Mouse (Mus musculus): ENCODE measurements around the gene Cercam. TPM values are rescaled to one million over a fixed set of nuclear protein-coding genes. Genes with fewer than 3 reads are reported as not detected.

The Cercam gene
- polyA plus RNA-seq (2014; fragmentation: Nextera tagmentation; extraction: Ambion mirVana): 13.4 and 14.0 TPM in 2 replicates

DNA sequence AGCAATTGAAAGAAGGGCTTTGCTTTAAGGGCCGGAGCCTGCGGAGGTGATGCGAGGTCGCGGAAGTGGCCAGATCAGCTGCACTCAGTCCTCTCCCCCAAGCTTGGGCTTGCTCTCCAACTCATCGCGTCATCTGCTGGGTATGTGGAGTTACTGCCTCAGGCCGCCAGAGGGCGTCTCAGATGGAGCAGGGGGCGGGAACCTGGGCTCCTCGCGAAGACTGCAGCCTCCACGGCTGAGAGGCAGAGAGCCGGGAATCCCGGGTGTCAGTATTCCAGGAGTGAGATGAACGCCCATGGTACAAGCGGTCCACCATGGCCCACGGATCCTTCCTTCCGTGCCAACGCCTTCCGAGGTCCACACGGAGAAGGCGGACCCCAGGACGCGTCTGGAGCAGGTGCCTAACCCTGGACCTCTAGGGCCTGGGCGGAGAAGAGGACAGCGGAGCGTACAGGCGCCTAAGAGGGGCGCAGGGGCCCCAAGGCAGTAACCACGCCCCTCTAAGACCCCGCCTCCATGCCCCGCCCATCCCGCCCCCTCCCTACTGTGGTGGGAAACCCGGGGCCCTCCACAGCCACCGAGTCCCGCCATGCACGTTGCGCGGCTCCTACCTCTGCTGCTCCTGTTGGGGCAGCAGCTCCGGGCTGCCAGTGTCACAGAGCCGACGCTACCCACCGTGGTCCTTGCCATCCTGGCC is at the start of gene Cercam:
Gene Cercam, plus strand, starts transcription at position 216 of the 697 bp plus-strand sequence.
- Histone ChIP-seq H3K4me2 (peak within 1 kb of the TSS; percentile 92), H3K36me3 (ENCODE audit: control insufficient read depth, insufficient read depth, low read length) (0 out of 2 replicates have a peak, but pooled peaks cover 2% of the 10 kb centered on the region), H3K27me3 (ENCODE audit: control insufficient read depth, insufficient read depth, low read length) (no peaks in the 10 kb centered on the region), H3K9ac (ENCODE audit: low read length) (peak within 1 kb of the TSS; percentile 70), H3K27ac (ENCODE audit: low read depth, low read length) (peak within 1 kb of the TSS; percentile 48), H3K4me3 (ENCODE audit: low read depth, low read length) (peak within 1 kb of the TSS; percentile 49), H3K9me3 (ENCODE audit: control insufficient read depth, low read length) (no peaks in the 10 kb centered on the region), H3K4me1 (ENCODE audit: control insufficient read depth, insufficient read depth, low read length) (peaks cover 14% of the 10 kb centered on the region)
- ATAC-seq (ENCODE audit: low FRiP score) (peak; percentile 93), DNase-seq (ENCODE audit: low spot score, missing footprints) (peak; percentile 99)
- under 1% methylated on average over 44 of the region's 44 CpGs for WGBS

DNA sequence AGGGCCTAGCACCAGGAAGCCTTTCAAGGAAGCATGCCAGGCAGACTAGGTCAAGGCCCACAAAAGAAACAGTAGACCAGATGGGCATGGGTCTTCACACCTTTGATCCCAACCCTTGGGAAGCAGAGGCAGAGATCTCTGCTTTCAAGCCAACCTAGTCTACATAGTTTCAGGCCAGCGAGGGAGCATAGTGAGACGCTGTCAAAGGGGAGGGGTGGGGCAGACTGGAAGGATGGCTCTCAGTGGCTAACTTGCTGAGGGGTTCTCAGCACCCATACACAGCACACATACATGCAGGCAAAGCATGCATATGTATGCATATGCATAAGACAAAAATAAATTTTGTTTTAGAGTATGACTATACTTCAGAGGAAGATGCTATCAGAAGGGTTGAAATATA is 49.6 kb upstream of the Cercam start:
- no peaks in the 10 kb centered on the region for H3K9me3 ChIP-seq (ENCODE audit: control insufficient read depth, low read length)
- H3K4me1 ChIP-seq (ENCODE audit: control insufficient read depth, insufficient read depth, low read length): peaks cover 19% of the 10 kb centered on the region
- 5% methylated on average over 2 of the region's 2 CpGs for WGBS
- H3K27ac ChIP-seq (ENCODE audit: low read depth, low read length): peak overlapping the region; percentile 96
- H3K4me3 ChIP-seq (ENCODE audit: low read depth, low read length): no peak overlapping the region
- no peak for ATAC-seq (ENCODE audit: low FRiP score)
- H3K4me2 ChIP-seq: peak overlapping the region; percentile 46
- 0 out of 2 replicates have a peak, but pooled peaks cover 2% of the 10 kb centered on the region for H3K36me3 ChIP-seq (ENCODE audit: control insufficient read depth, insufficient read depth, low read length)
- DNase-seq (ENCODE audit: low spot score, missing footprints): peak; percentile 86
- H3K27me3 ChIP-seq (ENCODE audit: control insufficient read depth, insufficient read depth, low read length): no peaks in the 10 kb centered on the region
- peak overlapping the region; percentile 53; the same call in 1 of the 2 replicates for H3K9ac ChIP-seq (ENCODE audit: low read length)

DNA sequence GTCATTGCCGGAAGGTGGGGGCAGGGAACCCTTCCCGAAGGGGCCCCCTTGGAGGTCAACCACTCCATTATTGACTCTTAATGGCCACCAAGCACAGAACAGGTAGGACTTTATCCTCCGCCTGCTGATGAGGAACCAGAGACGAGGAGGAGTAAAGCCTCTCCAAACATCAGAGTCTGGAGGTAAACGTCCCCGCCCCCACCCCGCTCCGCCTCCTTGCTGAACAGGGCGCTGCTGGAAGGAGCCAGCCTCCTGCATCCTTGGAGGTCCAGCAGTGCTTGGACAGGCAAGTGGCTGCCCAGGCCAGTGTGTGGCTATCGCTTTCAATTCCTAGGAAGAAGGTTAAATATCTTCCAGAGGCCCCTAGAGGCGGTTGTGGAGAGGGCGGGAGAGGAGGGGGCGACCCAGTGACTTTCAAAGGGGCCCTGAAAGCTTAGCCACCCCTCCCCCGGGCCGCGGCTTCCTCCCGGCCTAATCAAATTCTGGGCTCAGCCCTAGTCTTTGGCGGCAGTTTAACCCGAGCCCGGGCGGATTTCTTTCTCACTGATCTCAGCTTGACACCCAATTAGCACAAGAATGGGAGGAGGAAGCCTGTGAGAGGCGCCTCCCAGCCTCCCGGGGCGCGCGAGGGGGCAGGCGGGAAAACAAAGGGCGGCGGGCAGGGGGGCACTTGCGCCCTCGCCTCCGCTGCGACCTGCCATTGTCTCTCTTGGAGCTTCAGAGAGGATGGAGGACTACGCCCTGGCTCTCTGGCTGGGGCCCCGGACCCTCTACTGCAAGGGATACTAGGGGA is 48.7 kb upstream of the Cercam start, which contains the start of gene Urm1:
Gene Urm1, plus strand, starts transcription at position 51 of the 793 bp plus-strand sequence.
- ATAC-seq (ENCODE audit: low FRiP score): peak; percentile 92

DNA sequence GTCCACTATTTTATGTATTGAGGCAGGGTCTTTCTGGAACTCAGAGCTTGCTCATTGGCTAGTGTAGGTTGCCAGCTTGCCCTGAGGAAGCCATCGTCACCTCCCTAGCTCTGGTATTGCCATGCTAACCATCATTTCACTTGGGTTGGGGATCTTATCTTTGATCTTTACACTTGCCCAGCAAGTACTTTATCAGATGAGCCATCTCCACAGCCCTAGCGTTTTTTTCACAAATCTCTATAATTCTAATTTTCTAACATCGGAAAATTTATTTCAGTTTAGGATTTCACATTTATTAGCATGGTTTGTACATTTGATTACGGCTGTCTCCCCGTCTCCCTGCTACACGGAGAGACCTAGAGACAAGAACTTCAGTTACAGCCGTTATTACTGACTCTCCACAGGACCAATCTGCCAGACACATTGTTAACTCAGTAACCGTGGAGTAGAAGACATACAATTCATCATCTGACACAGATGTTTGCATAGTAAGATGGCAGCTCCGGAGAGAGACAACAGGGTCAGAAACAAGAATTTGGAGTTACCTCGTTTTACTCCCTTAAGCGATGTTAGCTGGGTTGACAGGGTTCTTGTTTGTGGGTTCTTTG is 42.5 kb upstream of the Cercam start:
- ATAC-seq (ENCODE audit: low FRiP score) (peak; percentile 30; the same call in 1 of the 2 replicates), DNase-seq (ENCODE audit: low spot score, missing footprints) (no peak)
- Histone ChIP-seq H3K4me2 (peak overlapping the region; percentile 68), H3K27ac (ENCODE audit: low read depth, low read length) (peak overlapping the region; percentile 91), H3K27me3 (ENCODE audit: control insufficient read depth, insufficient read depth, low read length) (no peaks in the 10 kb centered on the region), H3K9me3 (ENCODE audit: control insufficient read depth, low read length) (no peaks in the 10 kb centered on the region), H3K9ac (ENCODE audit: low read length) (peak overlapping the region; percentile 80), H3K4me1 (ENCODE audit: control insufficient read depth, insufficient read depth, low read length) (peaks cover 11% of the 10 kb centered on the region), H3K36me3 (ENCODE audit: control insufficient read depth, insufficient read depth, low read length) (no peaks in the 10 kb centered on the region), H3K4me3 (ENCODE audit: low read depth, low read length) (peak overlapping the region; percentile 91)
- WGBS: 16% methylated on average over 11 of the region's 11 CpGs

More for the DNA sequence above, 48.7 kb upstream of the Cercam start, which contains the start of gene Urm1:
- peak within 1 kb of the TSS; percentile 53 for H3K9ac ChIP-seq (ENCODE audit: low read length)
- peak within 1 kb of the TSS; percentile 46 for H3K4me2 ChIP-seq
- WGBS: under 1% methylated on average over 35 of the region's 35 CpGs
- H3K27me3 ChIP-seq (ENCODE audit: control insufficient read depth, insufficient read depth, low read length): no peaks in the 10 kb centered on the region
- H3K9me3 ChIP-seq (ENCODE audit: control insufficient read depth, low read length): no peaks in the 10 kb centered on the region
- peak; percentile 98 for DNase-seq (ENCODE audit: low spot score, missing footprints)
- peaks cover 19% of the 10 kb centered on the region for H3K4me1 ChIP-seq (ENCODE audit: control insufficient read depth, insufficient read depth, low read length)
- H3K27ac ChIP-seq (ENCODE audit: low read depth, low read length): peak within 1 kb of the TSS; percentile 96
- H3K36me3 ChIP-seq (ENCODE audit: control insufficient read depth, insufficient read depth, low read length): 0 out of 2 replicates have a peak, but pooled peaks cover 2% of the 10 kb centered on the region
- peak within 1 kb of the TSS; percentile 19 for H3K4me3 ChIP-seq (ENCODE audit: low read depth, low read length)

DNA sequence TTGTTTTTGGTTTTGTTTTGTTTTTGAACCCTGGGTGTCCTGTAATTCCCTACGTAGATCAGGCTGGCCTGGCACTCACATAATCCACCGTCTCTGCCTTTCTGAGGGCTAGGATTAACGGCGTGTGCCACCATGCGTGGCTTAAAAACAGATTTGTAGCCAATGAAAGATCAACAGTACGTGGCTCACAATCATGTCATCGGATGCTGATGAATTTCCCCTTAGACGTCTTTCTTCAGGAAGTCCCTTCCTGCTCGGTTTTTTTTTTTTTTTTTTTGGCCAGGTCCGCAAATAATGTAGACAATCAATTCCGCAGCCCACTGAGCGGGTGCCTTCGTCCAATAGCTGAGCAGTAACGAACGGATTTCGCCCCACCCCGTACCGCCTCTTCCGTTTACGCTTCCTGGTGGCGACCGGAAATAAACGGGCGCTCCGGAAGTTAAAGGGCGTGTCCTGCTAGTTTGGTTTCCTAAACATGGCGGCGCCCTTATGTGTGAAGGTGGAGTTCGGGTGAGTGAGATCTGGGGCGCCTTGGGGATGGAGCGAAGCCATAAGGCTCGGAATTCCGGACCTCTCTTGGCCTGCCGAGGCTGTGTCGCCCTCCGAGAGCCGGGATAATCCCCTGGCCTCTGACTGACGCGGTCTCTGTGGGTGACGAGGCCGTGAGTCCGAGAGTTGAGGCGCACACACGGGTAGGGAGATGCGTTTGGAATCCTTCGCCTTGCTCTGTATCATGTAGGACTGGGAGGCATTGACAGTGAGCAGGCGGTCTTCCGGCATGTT is 41.8 kb upstream of the Cercam start:
- Histone ChIP-seq H3K4me1 (ENCODE audit: control insufficient read depth, insufficient read depth, low read length) (peaks cover 11% of the 10 kb centered on the region), H3K9me3 (ENCODE audit: control insufficient read depth, low read length) (no peaks in the 10 kb centered on the region), H3K27ac (ENCODE audit: low read depth, low read length) (peak overlapping the region; percentile 91), H3K9ac (ENCODE audit: low read length) (peak overlapping the region; percentile 80), H3K4me2 (peak overlapping the region; percentile 78), H3K4me3 (ENCODE audit: low read depth, low read length) (peak overlapping the region; percentile 91), H3K36me3 (ENCODE audit: control insufficient read depth, insufficient read depth, low read length) (no peaks in the 10 kb centered on the region), H3K27me3 (ENCODE audit: control insufficient read depth, insufficient read depth, low read length) (no peaks in the 10 kb centered on the region)
- under 1% methylated on average over 48 of the region's 48 CpGs for WGBS
- ATAC-seq (ENCODE audit: low FRiP score) (peak; percentile 98), DNase-seq (ENCODE audit: low spot score, missing footprints) (peak; percentile 99)

DNA sequence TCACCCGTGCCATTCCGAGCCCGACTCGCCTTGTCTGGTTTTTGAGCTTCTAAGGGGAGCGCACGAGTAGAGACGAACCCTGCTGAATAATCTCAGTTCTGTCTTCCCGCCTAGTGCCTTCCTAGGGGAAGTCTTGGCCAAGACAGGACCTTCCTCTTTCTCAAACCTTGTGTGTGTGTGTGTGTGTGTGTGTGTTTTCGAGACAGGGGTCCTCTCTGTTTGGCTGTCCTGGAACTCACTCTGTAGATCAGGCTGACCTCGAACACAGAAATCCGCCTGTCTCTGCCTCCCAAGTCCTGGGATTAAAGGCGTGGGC is 41.3 kb upstream of the Cercam start:
- peak overlapping the region; percentile 78 for H3K4me2 ChIP-seq
- H3K9ac ChIP-seq (ENCODE audit: low read length): peak overlapping the region; percentile 78
- WGBS: 6% methylated on average over 12 of the region's 12 CpGs
- no peak overlapping the region; the same call in 1 of the 2 replicates for H3K27ac ChIP-seq (ENCODE audit: low read depth, low read length)
- H3K4me1 ChIP-seq (ENCODE audit: control insufficient read depth, insufficient read depth, low read length): peaks cover 11% of the 10 kb centered on the region
- no peaks in the 10 kb centered on the region for H3K9me3 ChIP-seq (ENCODE audit: control insufficient read depth, low read length)
- DNase-seq (ENCODE audit: low spot score, missing footprints) (peak; percentile 75), ATAC-seq (ENCODE audit: low FRiP score) (no peak)
- 0 out of 2 replicates have a peak, but pooled peaks cover 1% of the 10 kb centered on the region for H3K36me3 ChIP-seq (ENCODE audit: control insufficient read depth, insufficient read depth, low read length)
- H3K27me3 ChIP-seq (ENCODE audit: control insufficient read depth, insufficient read depth, low read length): no peaks in the 10 kb centered on the region
- peak overlapping the region; percentile 91 for H3K4me3 ChIP-seq (ENCODE audit: low read depth, low read length)

DNA sequence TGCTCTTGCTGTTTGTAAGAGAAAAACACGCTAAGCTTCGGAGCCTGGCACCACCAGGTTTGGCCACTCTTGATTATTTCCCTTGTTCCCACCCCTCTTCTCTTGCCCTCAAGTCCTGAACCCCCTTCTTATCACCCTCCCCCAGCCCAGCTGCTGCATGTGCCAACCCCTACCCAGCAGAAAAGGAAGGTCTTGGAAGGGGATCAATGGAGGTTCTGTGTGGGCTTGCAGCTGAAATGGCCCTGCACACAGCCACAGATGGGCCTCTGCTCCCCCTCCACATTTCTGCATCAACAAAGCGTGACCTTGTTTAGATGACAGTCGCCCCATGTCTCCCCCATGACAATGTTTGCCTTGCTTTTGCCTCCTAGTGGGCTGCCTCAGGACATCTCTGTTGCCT is 37.9 kb upstream of the Cercam start:
- Histone ChIP-seq H3K9ac (ENCODE audit: low read length) (no peak overlapping the region), H3K4me2 (no peak overlapping the region), H3K27me3 (ENCODE audit: control insufficient read depth, insufficient read depth, low read length) (no peaks in the 10 kb centered on the region), H3K9me3 (ENCODE audit: control insufficient read depth, low read length) (no peaks in the 10 kb centered on the region), H3K4me3 (ENCODE audit: low read depth, low read length) (no peak overlapping the region), H3K4me1 (ENCODE audit: control insufficient read depth, insufficient read depth, low read length) (peaks cover 26% of the 10 kb centered on the region), H3K27ac (ENCODE audit: low read depth, low read length) (no peak overlapping the region), H3K36me3 (ENCODE audit: control insufficient read depth, insufficient read depth, low read length) (0 out of 2 replicates have a peak, but pooled peaks cover 3% of the 10 kb centered on the region)
- 93% methylated on average over 4 of the region's 4 CpGs for WGBS
- no peak for ATAC-seq (ENCODE audit: low FRiP score)
- DNase-seq (ENCODE audit: low spot score, missing footprints): no peak

DNA sequence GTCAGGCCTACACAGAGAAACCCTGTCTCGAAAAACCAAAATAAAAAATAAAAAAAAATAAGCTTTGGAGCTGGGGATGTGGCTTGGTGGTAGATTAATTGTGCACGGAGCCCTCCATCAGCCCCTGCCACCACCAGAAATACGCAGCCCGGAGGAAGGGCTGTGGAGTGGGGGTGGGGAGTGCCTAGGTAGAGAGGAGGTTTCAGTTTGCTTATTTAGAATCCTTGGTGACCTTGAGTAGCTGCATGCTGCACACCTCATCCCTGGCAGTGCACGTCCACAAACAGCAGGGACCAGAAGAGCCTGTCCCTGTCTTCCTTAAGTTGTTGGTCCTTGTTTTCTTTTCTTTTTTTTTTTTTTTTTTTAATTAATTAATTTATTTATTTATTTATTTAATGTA is 35.2 kb upstream of the Cercam start:
- Histone ChIP-seq H3K27ac (ENCODE audit: low read depth, low read length) (no peak overlapping the region), H3K9ac (ENCODE audit: low read length) (no peak overlapping the region), H3K27me3 (ENCODE audit: control insufficient read depth, insufficient read depth, low read length) (no peaks in the 10 kb centered on the region), H3K9me3 (ENCODE audit: control insufficient read depth, low read length) (no peaks in the 10 kb centered on the region), H3K4me3 (ENCODE audit: low read depth, low read length) (no peak overlapping the region), H3K36me3 (ENCODE audit: control insufficient read depth, insufficient read depth, low read length) (0 out of 2 replicates have a peak, but pooled peaks cover 3% of the 10 kb centered on the region), H3K4me1 (ENCODE audit: control insufficient read depth, insufficient read depth, low read length) (peaks cover 35% of the 10 kb centered on the region), H3K4me2 (no peak overlapping the region)
- 94% methylated on average over 5 of the region's 5 CpGs for WGBS
- ATAC-seq (ENCODE audit: low FRiP score) (no peak), DNase-seq (ENCODE audit: low spot score, missing footprints) (no peak)

All from midbrain, embryonic 11.5 days (tissue).